Mouse (Mus musculus) lung, adult 2 months (tissue): ENCODE data around the gene Dst.

Experiments
- CTCF ChIP-seq: fragments of 200-500 bp; IDR thresholded peaks from 2 replicates; pipeline ENCODE4 v1.5.1; 2011; ENCODE audit warnings: mild to moderate bottlenecking, low read length, control low read depth; ENCODE audit not compliant: insufficient read depth
- POLR2A ChIP-seq: fragments of 200-500 bp; IDR thresholded peaks from 2 replicates; pipeline ENCODE4 v1.6.1; 2011; ENCODE audit warnings: low read depth, mild to moderate bottlenecking, control low read depth, low read length, borderline replicate concordance; ENCODE audit errors: extremely low read depth

DNA sequence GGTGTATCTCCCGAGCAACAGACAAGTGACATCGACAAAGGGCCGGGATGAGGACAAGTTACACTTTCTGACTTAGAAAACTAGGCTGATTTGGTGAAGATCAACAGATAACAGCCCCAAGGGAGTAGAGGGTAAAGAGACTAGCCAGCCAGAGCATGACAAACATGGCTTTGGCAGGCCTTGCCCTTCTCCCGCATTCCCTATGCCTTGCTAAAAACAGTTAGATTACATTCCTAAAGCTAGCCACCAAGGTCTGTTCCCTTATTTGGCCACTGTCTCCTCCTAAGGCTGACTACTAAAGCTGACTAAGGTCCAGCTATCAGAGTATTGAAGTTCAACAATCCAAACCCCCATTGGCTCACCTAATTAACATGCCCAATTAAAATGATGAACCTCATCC, 404.8 kb downstream of the Dst start:
- no peak for TF ChIP-seq CTCF
- TF ChIP-seq POLR2A = no peak
